Mouse (Mus musculus) layer of hippocampus, adult 18-20 months (tissue): ENCODE measurements around the gene Ppp1r8. TPM values are rescaled to one million over a fixed set of nuclear protein-coding genes. Genes with fewer than 3 reads are reported as not detected.

Experiments
- DNase-seq, 2 experiments: peaks; one replicate each; pipeline ENCODE4 v3.0.0; 2022; ENCODE audit warnings: low spot score in 2 of 2
- long read RNA-seq: library from polyadenylated mRNA; stranded (forward); transcript quantifications from one replicate; pipeline ENCODE4 v2.0.0, GENCODE M21; 2021
- total RNA-seq, 2 experiments: library from RNA; stranded (reverse); gene quantifications; 2 replicates each; pipeline ENCODE4 v1.2.3; 2021

Gene Ppp1r8
- 10 to 100 TPM; 42.8 to 43.7 TPM for total RNA-seq
- long read RNA-seq, transcript Ppp1r8-201 (7 exons, 2,037 nt): major isoform, 6 of 11 reads
- long read RNA-seq, partial matches to known transcripts: 0 of 11 reads
- long read RNA-seq, other reads (novel, unspliced or antisense): 4 of 11 reads

- DNase-seq: peak; percentile 89 to 92
These were observed at the start of gene Ppp1r8 for GRCm38 (mm10) chr4:132842970-132843704. Gene Ppp1r8 (minus strand): TSS chr4:132843169.

DNA sequence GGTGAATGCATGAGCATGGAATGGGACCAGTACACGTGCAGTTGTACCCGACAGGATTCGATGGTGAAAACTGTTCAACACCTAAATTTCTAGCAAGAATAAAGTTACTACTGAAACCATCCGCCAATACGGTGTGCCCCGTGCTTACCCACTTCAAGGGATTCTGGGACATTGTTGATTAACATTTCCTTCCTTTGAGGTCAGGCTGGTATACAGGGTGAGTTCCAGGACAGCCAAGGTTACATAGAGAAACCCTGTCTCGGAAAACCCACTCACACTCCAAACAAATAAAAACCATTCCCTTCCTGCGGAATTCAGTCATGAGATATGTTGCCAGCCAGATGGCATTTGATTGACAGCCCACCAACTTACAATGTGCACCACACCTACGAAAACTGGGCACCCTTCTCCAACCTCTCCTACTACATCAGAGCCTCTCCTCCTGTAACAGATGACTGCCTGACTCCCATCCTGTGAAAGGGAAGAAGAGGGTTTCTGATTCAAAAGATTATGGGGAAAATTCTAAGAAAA lies 41.9 kb upstream of the Ppp1r8 start:
- peak; percentile 40 to 70 for DNase-seq

DNA sequence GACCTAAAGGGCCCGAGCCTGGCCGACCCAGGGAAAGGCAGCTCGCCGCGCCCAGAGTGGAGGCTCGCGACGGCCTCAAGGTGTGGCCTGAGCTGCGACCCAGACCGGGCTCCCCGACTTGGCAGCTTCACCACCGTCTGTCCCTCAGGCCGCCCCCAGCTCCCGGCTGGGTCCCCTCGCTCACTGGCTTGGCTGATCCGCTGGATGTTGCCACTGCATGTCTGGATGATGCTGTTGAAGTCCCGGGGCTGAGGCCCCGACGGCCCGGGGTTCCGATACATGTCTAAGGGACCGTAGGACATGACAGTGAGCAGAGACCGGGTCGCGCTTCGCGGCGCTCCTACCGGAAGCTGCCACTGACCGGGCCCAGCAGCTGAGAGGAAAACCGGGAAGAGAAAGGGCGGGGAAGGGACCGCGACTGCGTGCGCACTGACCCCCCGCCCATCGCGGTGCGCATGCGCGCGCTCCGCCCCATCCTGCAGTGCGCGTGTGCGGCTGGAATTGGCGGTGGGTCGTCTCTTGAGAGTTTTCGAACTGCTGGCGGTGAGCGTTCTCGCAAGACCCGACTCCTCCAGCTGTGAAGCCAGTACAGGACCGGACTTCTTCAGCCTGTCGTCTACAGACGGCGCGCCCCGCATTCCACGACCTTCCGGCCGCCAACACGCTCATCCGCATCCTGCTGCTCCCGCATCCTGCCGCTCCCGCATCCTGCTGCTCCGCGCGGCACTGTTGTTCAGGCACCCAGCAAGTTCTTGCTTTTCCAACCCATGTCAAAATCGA lies 41.3 kb upstream of the Ppp1r8 start, which contains the start of gene Stx12:
Gene Stx12, minus strand, starts transcription at position 446 of the 780 bp plus-strand sequence.
- DNase-seq: peak; percentile 86 to 92

DNA sequence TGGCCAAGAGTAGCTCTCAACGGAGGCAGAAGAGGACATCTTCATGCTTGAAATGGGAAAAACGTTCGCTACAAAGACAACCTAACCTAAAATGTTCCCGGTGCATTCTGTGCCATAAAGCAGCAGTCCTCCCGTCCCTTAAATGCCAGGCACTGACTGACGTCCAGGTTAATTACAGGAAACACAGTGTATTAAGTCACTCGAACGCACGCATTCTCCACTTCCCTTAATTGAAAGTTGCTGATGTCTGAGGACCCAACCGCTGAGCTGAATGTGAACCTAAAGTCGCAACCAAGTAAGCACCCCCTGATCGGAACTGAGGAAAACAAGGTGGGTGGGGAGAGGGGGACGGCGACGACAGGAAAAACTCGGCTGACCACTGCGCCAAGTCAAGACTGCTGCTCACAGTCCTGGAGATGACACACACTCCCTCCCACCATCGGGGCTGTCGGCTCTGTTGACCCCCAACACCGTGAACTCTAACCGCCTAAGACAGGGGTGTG lies 40.6 kb upstream of the Ppp1r8 start:
- DNase-seq: no peak

GRCm38 (mm10) chr4:132874363-132875097 lies 31.6 kb upstream of the Ppp1r8 start:
- no peak for DNase-seq

- DNase-seq: no peak
These were observed 30.8 kb upstream of the Ppp1r8 start for GRCm38 (mm10) chr4:132873481-132874362.

- no peak for DNase-seq
These were observed 28.1 kb upstream of the Ppp1r8 start for GRCm38 (mm10) chr4:132871116-132871515.

DNA sequence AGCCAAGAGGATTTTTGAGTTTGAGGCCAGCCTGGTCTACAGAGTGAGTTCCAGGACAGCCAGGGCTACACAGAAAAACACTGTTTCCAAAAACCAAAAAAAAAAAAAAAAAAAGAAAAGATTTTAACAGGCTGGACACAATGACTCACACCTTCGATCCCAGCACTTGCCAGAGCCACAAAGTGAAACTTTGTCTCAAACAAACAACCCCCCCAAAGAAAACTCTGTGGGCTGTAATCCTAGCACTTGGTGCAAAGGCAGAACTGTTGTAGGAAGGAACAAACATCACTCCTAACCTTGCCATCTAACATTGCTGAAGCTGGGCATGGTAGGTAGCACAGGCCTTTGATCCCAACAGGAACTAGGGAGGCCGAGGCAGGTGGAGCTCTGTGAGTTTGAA lies 21.9 kb upstream of the Ppp1r8 start:
- no peak for DNase-seq

DNA sequence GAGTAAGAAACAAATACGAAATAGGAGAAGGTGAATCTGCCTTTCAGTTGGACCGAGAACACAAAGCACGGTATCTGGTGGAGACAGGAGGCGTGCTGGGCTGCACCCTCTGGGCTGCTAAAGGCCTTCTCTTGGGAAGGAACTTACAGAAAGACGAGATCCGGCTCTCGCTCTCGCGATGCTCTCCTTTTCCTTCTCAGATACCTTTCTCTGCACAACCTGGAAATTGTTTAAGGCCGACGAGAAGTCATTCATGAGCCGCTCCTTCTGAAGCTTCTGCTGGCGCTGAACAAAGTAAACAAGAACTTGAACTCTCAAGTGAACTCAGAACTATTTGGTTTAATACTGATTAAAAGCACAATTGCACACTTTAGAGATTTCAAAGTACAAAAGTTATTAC lies 20.0 kb upstream of the Ppp1r8 start:
- no peak for DNase-seq

GRCm38 (mm10) chr4:132860880-132861279 lies 17.9 kb upstream of the Ppp1r8 start:
- no peak for DNase-seq

- DNase-seq: no peak
These were observed 719 bp upstream of the Ppp1r8 start for GRCm38 (mm10) chr4:132843705-132844071.

GRCm38 (mm10) chr4:132842281-132842906 lies 575 bp downstream of the Ppp1r8 start:
- DNase-seq: peak in 1 of 2 experiments; percentile 35

DNA sequence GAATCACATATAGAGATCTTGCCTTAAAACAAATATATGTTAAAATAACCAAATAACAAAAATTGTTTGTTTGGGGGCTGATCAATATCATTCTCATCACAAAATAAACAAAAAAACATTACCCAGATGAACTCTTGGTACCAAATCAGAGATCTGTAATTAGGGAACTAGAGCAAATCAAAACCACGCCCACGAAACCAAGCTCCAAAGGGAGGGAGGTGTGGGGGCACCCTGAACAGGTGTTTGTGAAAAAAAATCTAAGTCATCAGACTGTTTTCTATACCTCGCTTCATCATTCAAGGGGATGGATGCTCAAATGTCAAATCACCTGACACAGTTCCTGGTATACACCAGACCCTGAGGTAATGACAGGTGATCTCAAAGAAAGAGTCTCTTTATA lies 1.5 kb downstream of the Ppp1r8 start:
- DNase-seq: no peak

GRCm38 (mm10) chr4:132823614-132824366 lies 19.2 kb downstream of the Ppp1r8 start:
- DNase-seq: peak; percentile 18 to 70

DNA sequence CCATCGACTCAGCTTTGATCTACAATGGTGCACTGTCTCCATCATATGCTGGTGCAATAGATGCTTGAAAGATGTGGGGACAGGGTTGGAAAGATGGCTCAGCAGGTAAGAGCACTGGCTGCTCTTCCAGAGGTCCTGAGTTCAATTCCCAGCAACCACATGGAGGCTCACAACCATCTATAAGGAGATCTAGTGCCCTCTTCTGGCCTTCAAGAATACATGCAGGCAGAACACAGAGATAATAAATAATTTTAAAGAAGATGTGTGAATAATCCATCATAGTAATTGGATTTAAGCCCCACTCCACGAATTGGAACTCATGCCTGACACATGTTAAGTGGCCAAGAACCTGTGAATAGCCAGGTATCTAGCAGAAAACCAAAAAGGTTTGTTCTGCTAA lies 24.5 kb downstream of the Ppp1r8 start:
- no peak for DNase-seq

DNA sequence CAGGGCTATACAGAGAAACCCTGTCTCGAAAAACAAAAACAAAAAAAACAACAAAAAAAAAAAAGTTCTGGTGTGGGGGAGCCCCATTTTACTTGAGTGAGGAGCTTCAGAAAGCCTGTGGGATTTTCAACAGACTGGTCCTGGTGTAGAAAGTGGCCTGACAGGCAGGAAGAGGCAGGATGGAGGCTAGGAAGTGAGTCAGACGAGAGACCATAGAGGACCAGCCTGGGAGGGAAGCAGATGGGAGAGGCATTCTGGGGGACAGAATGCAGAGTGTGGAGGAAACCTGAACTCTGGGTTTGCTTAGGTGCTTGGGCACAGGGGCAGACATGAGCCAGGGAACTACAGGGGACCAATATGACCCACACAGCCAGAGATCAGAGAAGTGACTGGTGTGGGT lies 26.1 kb downstream of the Ppp1r8 start:
- DNase-seq: no peak

DNA sequence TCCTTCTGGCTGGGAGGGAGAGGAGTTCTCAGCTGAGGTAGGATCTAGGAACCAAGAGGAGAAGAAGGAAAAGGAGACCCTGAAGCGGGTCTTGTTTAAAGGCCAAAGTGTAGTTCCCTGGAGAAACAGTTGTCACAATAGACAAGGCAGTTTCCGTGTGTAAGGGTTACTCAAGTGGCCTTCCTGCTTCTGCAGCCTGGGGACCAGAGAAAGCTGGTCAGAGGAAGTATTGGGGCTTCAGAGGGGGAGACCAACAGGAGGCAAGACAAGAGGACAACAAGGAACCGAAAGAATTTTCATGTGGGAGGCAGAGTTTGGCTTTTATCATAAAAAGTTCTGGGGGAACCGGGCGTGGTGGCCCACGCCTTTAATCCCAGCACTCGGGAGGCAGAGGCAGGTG lies 26.6 kb downstream of the Ppp1r8 start:
- no peak for DNase-seq

DNA sequence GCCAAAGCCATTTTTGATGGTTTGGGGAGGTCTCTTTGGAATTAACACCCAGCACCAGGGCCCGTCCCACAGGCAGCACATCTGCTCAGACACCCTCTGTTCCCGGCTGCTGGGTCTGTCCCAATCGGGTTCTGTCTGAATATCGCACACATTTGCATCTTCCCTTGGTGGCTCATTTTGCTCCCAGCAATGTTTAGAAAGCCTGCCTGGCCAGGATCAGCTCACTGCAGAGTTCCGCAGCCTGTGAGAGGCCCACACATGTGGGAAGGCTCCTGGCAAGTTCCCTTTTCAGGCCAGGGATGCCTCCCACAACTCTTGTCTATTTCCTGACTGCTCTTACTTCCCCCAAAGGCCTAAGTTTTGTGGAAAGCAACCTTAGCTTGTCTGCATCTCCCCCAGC lies 33.3 kb downstream of the Ppp1r8 start:
- peak; percentile 27 to 59 for DNase-seq
